Mouse (Mus musculus) C2C12 (cell line): Measurements from ENCODE around the gene Cav1.

Experiments used
- CEBPB ChIP-seq: IDR thresholded peaks from one replicate; pipeline ENCODE4 v1.6.1; 2011; ENCODE audit warnings: low read depth, mild to moderate bottlenecking, control low read depth, moderate library complexity
- CTCF ChIP-seq: IDR thresholded peaks from one replicate; pipeline ENCODE4 v1.5.1; 2011; ENCODE audit not compliant: control insufficient read depth, insufficient read depth, insufficient read length
- FOSL1 ChIP-seq: IDR thresholded peaks from one replicate; pipeline ENCODE4 v1.8.0; 2011; ENCODE audit warnings: mild to moderate bottlenecking, low read length; ENCODE audit not compliant: poor library complexity, insufficient read depth, severe bottlenecking
- MAX ChIP-seq: IDR thresholded peaks from one replicate; pipeline ENCODE4 v1.6.1; 2011; ENCODE audit warnings: mild to moderate bottlenecking, control low read depth
- USF1 ChIP-seq: IDR thresholded peaks from one replicate; pipeline ENCODE4 v1.6.1; 2011; ENCODE audit warnings: low read depth, mild to moderate bottlenecking, control low read depth, moderate library complexity

GRCm38 (mm10) chr6:17348011-17348410, 41.9 kb downstream of the Cav1 start:
- TF ChIP-seq USF1 (no peak), CTCF (no peak), FOSL1 (peak; percentile 59), CEBPB (no peak), MAX (no peak)
